Mouse (Mus musculus): Measurements from ENCODE around the gene Onecut1. TPM values are rescaled to one million over a fixed set of nuclear protein-coding genes. Genes with fewer than 3 reads are reported as not detected.

The Onecut1 gene
- total and polyA plus RNA-seq, 3 experiments = not detected

GRCm38 (mm10) chr9:74864471-74864870 lies 2.8 kb downstream of the Onecut1 start:
- Histone ChIP-seq H3K4me3 (replicated peaks in 1 of 3; ENCODE audit: low read depth in 2 of 3, low read length in 2 of 3, poor library complexity in 1 of 3) (no peak overlapping the region), H3K27me3 (replicated peaks) (peaks cover 56% of the 10 kb centered on the region), H3K4me2 (ENCODE audit: insufficient read depth, low read depth, poor library complexity, severe bottlenecking) (no peak overlapping the region), H3K79me2 (replicated peaks; ENCODE audit: control insufficient read depth, extremely low read depth, insufficient read depth, poor library complexity, severe bottlenecking) (no peaks in the 10 kb centered on the region), H3K9me3 (replicated peaks; ENCODE audit: low read length) (peaks cover 23% of the 10 kb centered on the region), H3K9ac (ENCODE audit: insufficient read depth, low read depth) (no peak overlapping the region), H3K36me3 (replicated peaks in 1 of 2; ENCODE audit: control insufficient read depth in 1 of 2, insufficient read depth in 1 of 2, low read length in 1 of 2) (no peaks in the 10 kb centered on the region), H3K27ac (ENCODE audit: insufficient read depth, low read depth) (no peak overlapping the region), H3K4me1 (ENCODE audit: control insufficient read depth in 1 of 2, insufficient read depth in 2 of 2) (peaks cover 0 to 4% of the 10 kb centered on the region in 2 experiments; a peak in 1 of 4 replicates)
- TF ChIP-seq POLR2A (IDR thresholded peaks at IDR 0.05; ENCODE audit: low read depth, low read length) = no peak
- no peak for DNase-seq (ENCODE audit: extremely low read depth)
- in situ Hi-C loops (cut with MboI; ENCODE audit: low pct_ligation_motif_present, low pct_unique_long_range_greater_than_20kb, low sequenced_read_pairs) = loop anchor here (25.0 kb wide), 1 partner anchor 327 kb away; no protein-coding TSS in a partner anchor
- dilution Hi-C loops (cut with MboI; ENCODE audit: extremely low pct_ligation_motif_present, extremely low pct_unique_long_range_greater_than_20kb, low sequenced_read_pairs) = no loop called here

DNA sequence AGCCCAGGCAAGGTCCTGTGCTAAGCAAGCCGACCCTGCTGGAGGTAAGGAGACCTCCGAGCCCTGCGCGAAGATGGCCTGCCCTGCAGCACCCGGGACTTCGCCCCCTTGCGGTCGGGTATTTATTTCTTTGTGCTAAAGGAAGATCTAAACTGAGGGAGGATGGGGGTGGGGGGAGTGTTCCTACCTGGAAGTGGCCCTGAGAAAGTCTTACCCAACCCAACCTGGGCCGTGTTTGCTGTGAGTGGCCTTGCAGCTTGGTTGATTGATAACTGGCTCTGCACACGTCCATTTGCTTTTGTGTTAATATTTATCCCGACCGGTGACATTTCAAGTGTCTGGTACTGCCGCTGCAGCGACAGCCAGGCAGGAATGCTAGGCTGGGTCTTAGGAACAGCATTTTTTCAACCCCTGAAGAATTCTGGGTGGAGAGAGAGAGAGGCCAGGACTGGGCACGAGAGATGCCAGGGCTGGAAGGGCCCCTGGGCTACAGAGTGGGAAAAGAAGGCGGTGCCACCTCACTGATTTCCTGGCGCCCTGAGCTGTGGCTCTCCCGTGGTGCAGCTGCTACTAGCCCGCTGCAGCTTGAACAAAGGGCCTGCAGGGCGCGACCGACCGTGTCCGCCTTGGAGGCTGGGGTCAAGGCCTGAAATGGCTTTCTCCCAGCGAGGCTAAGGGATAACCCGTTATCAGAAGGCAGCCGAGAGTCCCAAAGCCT lies 5.0 kb downstream of the Onecut1 start:
- no peak for TF ChIP-seq MEF2A (IDR thresholded peaks at IDR 0.05; ENCODE audit: borderline replicate concordance, low read depth, low read length)
- no peak for TF ChIP-seq E2F4 (IDR thresholded peaks at IDR 0.05; ENCODE audit: insufficient replicate concordance, low read depth, low read length)
- TF ChIP-seq ZMIZ1 (IDR thresholded peaks at IDR 0.05; ENCODE audit: low read depth, low read length) = no peak
- TF ChIP-seq ELF1 (IDR thresholded peaks at IDR 0.05; ENCODE audit: low read depth, low read length) = no peak
- no peak for TF ChIP-seq MAX (IDR thresholded peaks at IDR 0.05; ENCODE audit: low read length)
- no peak for TF ChIP-seq USF2 (conservative IDR thresholded peaks at IDR 0.05; ENCODE audit: low read depth, low read length)
- TF ChIP-seq CHD1 (IDR thresholded peaks at IDR 0.05; ENCODE audit: low read depth, low read length) = no peak
- TF ChIP-seq SIN3A (IDR thresholded peaks at IDR 0.05; ENCODE audit: low read length) = no peak
- TF ChIP-seq ZC3H11A (IDR thresholded peaks at IDR 0.05; ENCODE audit: low read depth, low read length) = no peak
- TF ChIP-seq MXI1 (IDR thresholded peaks at IDR 0.05; ENCODE audit: low read depth, low read length) = no peak
- TF ChIP-seq CTCF (conservative IDR thresholded peaks at IDR 0.05 in 1 of 2, IDR thresholded peaks at IDR 0.05 in 1 of 2; ENCODE audit: low read depth in 2 of 2, low read length in 2 of 2) = no peak
- TF ChIP-seq ZNF384 (IDR thresholded peaks at IDR 0.05; ENCODE audit: low read depth, low read length) = no peak
- no peak for TF ChIP-seq KAT2A (IDR thresholded peaks at IDR 0.05; ENCODE audit: insufficient replicate concordance, low read length)
- dilution Hi-C loops (cut with MboI; ENCODE audit: extremely low pct_ligation_motif_present, extremely low pct_unique_long_range_greater_than_20kb, low sequenced_read_pairs) (no loop called here), in situ Hi-C loops (cut with MboI; ENCODE audit: low pct_ligation_motif_present, low pct_unique_long_range_greater_than_20kb, low sequenced_read_pairs) (loop anchor here (25.0 kb wide), 1 partner anchor 329 kb away; no protein-coding TSS in a partner anchor)
- Histone ChIP-seq H3K4me3 (replicated peaks in 1 of 3; ENCODE audit: low read depth in 2 of 3, low read length in 2 of 3, poor library complexity in 1 of 3) (no peak overlapping the region), H3K9ac (ENCODE audit: insufficient read depth, low read depth) (no peak overlapping the region), H3K4me2 (ENCODE audit: insufficient read depth, low read depth, poor library complexity, severe bottlenecking) (no peak overlapping the region), H3K79me2 (replicated peaks; ENCODE audit: control insufficient read depth, extremely low read depth, insufficient read depth, poor library complexity, severe bottlenecking) (no peaks in the 10 kb centered on the region), H3K9me3 (replicated peaks; ENCODE audit: low read length) (peaks cover 18% of the 10 kb centered on the region), H3K4me1 (ENCODE audit: control insufficient read depth in 1 of 2, insufficient read depth in 2 of 2) (peaks cover 0 to 4% of the 10 kb centered on the region in 2 experiments; a peak in 1 of 4 replicates), H3K36me3 (replicated peaks in 1 of 2; ENCODE audit: control insufficient read depth in 1 of 2, insufficient read depth in 1 of 2, low read length in 1 of 2) (no peaks in the 10 kb centered on the region), H3K27ac (ENCODE audit: insufficient read depth, low read depth) (no peak overlapping the region), H3K27me3 (replicated peaks) (peaks cover 51% of the 10 kb centered on the region)
- no peak for DNase-seq (ENCODE audit: extremely low read depth)
